Mouse (Mus musculus) thymus, postnatal 36 days (tissue): ENCODE measurements around the gene Ift81.

Experiments
- DNase-seq, 2 experiments: peaks; one replicate each; pipeline ENCODE4 v3.0.0; 2022; ENCODE audit warnings: mixed read lengths in 2 of 2

Ift81 gene

DNA sequence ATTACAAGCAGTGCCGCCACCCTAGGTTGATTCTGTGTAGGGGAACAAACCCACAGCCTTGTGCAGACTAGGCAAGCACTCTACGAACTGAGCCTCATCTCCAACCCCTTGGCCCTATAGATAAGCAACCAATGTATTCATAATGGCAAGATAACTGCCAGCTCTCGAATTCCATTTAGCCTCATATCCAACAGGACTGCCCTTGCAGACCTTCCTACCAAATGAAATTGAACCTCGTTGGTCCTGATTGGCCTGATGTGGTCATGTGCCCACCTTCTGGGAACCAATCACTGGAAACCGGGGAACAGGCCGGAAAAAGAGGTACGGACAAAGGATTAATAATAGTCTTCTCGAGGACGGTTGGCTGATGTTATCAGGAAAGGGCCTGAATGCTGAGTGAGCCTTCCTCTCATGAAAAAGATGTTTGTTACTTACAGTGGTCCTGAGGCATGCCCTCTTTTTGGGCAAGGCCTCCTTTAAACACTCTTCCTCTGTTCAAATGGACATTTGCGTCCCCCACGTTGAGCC lies 10.7 kb upstream of the Ift81 start:
- DNase-seq = no peak

DNA sequence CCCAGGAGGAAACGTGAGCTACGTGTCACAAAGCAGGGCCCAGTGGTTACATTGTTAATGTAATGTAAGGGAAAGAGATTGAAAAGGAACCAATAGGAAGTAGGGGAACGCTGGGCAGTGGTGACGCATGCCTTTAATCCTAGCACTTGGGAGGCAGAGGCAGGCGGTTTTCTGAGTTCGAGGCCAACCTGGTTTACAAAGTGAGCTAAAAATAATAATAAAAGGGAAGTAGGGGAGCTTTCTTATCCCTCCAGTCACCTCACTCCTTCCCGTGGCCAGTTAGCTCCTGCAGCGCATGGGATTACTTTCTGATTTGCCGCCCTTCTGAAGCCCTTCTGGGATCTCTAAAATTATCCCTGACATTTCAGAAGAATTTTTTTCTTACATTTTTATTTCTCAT lies 9.5 kb upstream of the Ift81 start:
- no peak for DNase-seq

DNA sequence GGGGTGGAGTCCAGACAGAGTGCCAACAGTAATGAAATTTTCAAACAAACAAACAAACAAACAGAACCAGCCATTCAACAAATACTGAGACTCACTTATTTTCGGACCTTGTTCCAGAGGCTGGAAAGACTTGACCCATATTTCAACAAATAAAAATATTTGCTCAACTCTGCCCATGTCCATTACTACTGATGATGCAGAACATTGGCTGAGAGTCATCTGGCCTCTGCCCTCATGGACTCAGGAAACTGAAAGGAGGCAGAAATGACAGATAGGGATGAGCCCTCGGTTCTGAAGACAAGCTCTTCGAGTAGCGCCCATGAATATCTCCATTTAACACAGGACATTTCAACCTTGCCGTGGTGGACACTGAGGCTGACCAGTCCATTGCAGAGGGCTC lies 8.2 kb upstream of the Ift81 start:
- no peak for DNase-seq

DNA sequence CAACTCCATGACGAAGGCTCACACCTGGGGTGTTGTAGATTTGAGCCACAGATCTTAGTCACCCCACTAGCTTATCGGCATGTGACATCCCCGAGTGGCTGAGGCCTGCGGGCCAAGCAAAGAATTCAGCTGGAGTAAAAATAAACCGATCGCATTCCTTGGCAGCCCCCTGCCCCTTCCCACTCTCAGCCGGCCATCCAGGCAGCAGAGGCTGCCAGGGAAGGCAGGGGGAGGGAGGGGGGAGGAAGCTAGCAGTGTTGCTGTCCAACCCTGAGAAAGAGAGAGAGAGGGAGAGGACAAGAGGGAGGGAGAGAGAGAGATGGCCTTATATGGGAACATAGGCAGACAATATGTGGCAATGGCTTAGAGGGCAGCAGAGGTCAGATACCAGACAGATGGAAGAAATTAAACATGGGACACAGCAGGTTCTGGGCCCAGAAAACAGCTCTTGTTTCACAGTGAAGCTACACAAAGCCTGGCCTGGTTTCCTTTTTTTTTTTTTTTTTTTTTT lies 7.1 kb upstream of the Ift81 start:
- no peak for DNase-seq

DNA sequence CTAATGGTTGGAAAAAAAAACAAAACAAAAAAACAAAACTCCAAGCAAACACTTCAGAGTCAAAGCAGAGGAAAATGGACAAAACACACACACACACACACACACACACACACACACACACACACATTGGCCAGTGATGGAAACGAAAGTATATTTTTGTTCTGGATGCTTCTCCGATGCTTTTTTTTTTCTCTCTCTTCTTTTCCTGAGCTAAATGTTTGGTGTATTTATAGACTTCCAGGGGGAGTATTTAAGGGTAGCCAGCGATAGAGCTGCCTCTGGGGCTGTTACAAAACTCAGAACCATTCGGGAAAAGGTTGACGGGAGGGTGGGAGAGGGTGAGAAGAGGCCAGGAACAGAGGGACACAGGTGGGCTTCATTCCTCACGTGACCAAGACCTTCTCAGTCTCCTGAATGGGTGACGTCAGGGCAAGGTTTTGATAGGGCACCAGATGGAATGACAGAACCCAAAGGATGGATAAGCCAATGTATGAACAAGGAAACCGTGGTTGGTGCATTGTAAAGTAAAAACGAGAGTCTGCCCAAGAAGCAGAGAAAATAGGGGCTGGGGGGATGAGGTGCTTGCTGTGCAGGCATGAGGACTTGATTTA lies 5.5 kb upstream of the Ift81 start:
- no peak for DNase-seq

DNA sequence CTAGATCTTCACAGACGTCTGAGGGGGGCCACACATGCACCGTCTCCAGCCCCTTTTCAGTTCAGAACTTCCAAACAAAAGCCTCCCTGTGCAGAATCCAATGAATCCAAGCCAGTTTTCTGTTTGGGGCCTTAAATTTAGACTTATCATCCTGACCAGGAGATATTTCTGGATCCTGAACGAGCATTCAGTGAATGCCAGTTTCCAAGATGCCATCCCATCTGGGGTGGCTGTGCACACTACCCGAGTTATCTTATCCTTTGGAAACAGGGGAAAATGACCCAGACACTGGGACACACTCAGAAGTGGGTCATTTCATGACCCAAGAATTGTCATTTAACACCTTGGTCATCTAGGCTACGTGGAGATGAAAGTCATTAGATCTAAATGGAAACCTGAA lies 3.4 kb upstream of the Ift81 start:
- DNase-seq = no peak

DNA sequence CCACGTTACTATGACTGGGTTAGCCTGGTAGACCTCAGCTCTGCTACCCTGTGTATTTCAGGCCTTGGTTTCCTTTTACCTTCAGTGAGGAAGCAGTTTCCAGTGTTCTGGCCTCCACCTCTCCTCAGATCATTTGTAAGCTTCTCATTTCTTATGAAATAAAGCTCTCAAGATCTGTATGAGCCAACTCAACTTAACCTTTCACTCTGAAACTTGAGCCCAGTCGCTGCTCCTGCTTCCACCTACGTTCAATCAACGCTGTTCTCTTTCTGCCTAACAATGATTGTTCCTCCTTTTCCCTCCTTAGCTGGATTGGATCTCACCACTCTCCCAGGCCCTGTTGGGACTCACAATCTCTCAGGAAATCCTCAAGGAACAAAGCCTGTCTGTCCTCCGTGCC lies 2.7 kb downstream of the Ift81 start:
- DNase-seq = no peak

DNA sequence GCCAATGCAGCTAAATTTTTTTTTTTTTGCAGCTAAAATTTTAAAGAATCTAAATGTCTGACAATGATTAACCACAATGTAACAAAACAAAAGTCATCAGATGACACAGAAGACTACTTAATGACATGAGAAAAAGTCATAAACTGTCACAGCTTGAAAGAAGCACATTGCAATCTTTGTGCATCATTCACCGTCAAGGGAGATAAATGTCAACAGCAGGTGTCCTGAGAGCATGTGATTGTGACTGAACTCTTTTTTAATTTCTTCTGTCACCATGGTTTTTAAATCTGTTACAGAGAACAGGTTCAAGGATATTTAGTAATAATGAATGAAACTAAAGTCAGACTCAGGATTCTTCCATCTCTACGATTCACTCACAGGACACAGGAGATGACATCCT lies 9.4 kb downstream of the Ift81 start:
- no peak for DNase-seq

DNA sequence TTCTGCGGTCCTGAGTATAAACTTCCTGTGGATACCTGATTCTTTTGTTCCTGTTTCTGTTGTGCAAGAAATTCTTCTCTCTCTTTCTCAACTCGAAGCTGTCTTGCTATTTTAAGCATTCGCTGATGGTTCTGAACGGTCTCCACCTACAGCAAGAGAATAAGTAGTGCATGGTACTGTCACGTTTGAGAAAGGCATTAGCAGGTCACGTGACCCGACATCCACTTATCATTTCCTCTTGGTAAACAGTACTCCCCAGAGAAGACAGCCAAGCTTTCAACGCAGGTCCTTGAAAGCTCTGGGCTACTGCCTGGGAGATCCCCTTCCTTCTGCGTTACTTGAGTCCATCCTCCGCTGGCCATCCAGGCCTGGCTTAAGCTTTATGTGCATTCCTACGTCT lies 12.1 kb downstream of the Ift81 start:
- DNase-seq = peak; percentile 44 to 57

DNA sequence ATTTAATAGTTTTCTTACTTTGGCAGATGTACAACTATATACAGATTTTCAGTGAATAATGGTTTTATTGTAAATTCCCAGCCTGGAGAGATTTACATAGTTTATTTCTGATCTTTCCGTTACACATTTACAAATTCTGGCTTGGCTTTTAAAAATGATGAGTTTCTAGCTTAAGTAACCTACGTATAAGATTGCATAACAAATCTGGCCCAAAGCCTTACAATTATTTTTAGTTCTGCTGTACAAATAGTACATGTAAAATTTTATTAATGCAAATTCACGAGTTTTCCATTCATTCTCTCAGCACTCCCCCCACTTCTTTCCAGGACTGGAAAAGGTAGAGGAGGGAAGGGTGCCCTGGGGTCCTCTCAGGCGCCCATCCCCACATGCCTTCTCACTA lies 18.8 kb downstream of the Ift81 start:
- DNase-seq = no peak

DNA sequence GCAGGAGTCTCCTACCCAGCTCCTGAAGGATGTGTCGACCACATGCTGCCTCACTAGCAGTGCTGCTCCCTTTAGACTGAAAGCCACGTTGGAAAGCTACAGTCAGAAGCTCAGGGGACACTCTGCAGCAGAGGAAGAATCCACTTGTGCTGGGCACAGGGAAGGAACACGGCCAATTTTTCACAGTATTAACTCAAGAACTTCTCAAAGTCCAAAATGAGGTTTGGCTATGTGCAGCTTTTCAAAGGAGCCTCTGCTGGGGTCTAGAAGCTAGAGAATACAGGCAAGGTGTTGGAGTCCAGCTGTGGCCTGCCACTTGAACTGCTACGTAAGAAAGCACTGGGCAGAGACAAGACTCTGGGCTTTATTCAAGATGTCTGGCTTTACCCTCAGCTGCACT lies 24.4 kb downstream of the Ift81 start:
- DNase-seq = no peak

DNA sequence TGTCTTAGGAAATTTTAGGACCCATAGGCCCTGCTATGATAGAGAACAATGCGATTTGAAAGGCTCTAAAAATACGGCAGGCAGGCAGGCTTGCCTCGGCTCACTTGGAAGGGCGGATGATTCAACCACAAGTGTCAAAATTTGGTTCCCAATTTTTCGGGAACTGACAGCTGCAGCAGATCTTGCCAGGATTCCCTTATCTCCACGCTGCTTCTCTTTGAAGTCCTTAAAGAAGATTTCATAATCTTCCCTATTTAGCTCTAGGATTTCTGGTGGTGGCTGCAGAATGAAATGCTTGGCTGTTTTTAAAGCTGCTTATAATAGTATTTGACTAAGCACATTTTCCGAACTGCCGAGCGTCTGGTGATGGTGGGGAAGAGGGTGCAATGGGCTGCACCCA lies 28.8 kb downstream of the Ift81 start:
- no peak for DNase-seq

DNA sequence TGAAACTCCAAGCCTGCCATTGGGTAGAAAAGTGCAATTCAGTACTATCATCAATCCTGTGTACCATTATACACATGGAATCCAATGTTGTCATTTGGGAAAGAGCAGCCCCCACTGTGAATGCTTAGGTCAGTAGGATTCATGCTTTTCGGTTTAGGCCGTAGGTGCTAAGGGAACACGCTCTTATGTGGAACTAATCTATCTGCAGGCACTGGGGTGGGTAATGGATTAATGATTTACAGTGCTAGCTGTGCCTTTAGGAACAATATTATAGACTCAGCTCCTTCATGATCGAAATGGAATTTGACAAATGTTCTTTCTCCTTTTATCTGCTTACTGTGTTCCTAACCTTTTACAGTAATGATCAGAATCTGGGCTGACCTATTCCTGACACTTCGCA lies 30.2 kb downstream of the Ift81 start:
- DNase-seq = no peak

DNA sequence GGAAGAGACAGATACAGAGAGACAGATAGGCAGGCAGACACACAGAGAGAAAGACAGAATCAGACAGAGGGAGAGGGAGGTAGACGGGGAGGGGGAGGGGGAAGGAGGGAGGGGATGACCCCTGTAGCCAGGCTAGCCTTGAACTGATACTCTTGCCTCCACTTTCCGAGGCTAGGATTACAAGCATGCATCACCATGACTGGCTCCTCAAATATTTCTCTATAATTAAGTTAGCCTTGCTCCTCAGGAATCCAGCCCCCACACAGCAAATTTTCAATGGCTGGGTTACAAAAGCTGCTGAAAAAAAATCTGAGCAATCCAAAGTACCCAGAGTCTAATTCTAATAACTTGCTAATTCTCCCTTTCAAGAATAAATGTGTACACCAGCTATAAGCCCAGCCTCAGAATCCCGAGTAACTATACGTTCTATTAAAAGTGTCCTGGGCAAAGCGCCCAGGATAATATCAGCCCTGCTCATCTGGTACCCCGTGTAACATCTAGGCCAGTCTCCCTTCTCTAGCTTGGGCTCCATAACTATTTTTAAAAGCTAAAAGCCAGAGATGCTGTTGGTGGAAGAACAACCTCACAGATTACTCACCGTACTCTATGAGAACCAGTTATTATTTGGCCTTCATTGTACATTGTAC lies 37.5 kb downstream of the Ift81 start:
- no peak for DNase-seq

DNA sequence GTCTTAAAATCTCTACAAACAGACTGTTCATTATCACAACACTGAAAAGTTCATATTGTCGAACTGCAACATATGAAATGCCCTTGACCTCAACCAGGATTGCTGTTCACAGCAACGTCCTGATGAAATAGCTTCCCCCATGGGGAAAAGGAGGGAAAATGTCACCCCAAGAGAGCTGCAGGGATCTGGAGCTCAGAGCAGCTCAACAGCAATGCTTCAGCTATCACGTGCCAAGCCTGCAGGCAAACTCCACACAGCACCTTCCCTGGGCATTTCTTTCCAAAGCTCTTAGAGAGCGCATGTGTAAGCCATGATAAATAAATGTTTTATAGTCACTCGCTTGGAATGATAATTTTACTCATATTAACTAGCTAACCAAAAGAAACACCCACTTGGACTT lies 42.3 kb downstream of the Ift81 start:
- DNase-seq = no peak

DNA sequence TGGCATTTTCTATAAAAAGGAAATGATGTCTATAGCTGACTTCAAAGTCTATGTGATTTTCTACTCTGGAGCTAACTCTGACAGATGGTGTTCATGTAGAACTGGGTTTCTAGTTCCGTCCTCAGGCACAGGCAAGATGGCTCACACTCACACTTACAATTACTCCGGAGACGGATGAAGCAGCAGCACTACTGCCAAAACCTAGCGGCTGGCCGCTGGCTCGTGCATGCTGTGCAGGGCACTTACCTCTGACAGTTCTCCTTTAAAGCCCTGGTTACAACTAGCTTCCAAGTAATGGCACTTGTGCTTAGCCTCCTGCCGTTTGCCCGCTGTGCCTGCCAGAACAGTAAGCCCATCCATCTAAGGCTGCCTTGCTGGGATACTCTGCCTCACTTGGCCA lies 47.7 kb downstream of the Ift81 start:
- no peak for DNase-seq

DNA sequence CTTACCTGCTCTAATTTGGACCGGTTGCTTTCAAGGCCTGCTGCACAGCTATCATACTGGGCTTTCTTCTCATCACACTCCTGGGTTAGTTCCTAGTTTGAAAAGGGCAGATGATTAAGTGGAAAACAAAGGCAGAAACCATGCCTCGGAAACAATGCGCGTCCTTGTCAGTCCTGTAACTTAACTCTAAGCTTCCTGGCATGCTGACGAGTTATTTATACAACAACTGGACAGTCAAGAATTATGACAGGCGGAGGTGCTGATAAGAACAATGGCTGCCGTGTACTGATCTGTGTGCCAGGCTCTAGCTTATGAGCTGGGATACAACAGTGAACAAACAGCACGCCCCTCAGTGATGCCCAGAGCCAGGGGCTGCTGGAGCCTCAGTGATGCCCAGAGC lies 53.7 kb downstream of the Ift81 start:
- no peak for DNase-seq

DNA sequence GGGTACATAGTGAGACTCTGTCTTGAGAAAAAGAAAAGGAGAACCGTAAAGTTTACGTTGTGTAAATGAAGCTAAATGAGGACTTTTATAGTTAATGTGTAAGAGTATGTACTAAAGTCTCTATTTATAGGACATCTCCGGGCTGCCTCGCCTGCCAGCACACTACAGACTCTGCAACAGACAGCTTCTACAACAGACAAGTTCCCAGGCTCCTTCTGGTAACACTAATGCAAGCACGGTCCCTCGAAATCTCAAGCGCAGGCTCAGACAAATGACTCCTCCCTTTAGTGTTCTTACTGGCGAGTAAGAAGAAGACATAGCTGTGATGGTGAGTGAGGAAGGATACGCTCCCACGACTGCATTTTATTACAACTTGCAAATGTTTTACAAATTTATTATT lies 56.2 kb downstream of the Ift81 start:
- DNase-seq = no peak

DNA sequence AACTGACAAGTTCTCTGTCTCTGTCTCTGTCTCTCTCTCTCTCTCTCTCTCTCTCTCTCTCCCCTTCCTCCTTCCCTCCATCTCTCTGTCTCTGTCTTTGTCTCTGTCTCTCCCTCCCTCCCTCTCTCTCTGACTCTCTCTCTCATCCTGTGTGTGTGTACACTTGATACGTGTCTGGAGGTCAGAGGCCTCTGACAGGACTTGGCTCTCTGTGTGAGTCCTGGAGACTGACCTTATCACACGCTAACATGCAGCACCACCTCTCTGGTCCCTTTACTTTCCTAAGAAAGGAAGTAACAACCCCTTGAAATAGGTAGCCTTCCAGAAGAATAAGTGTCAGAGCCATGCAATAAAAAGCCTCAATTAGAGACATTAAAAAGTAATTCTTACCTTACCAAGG lies 59.2 kb downstream of the Ift81 start:
- no peak for DNase-seq

DNA sequence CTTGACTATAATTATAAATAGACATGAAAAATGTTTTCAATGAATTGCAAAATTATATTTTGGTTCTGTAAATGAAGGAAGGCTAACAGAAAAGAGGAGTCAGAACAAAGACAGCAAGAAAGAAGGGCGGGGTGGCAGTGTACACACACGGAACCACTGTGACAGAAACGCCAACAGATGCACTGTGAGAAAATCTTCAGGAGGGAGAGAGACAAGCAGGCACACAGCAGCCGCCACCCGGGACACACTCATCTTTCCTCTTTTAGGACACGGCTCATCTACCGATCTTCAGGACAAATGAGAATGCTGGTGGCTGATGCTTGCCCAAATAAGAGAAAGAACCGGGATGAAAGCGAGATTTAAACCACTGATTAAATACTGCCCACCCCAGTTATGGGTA lies 61.7 kb downstream of the Ift81 start:
- no peak for DNase-seq

DNA sequence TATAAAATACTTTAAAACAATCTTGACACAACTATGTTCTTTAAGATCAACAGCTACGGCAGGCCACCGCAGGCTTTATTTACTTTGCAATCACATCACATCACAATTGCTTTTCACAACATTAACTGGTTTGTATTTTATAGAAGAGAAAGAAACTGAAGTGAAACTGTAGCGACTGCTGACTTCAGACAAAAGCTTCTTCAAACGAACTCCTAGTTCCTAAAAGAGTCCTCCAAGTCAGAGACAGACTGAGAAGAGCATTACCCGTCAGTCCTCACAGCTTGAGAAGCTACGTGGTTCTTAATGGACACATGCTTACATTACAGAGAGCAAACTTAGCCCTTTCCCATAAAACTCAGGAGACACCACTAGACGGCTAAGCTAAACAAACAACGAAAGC lies 63.9 kb downstream of the Ift81 start:
- DNase-seq = no peak

DNA sequence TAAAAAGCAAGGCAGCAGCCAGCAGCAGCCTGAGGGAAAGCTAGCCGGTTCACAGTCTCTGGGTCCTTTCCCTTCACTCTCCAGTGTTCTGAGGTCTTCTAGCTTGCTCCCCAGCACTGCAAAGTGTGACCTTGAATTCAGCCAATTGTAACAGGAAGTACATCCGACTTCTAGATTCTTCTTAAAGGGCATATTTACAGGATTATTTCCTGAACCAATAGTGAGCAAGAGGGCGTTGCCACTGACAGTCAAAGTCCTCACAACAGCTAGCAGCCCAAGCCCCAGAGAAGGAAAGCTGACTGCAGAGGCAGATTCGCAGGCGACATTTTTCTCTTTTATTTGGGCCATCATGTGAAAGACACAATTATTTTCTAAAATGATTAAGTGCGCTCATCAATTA lies 65.6 kb downstream of the Ift81 start:
- peak; percentile 12 to 14 for DNase-seq

DNA sequence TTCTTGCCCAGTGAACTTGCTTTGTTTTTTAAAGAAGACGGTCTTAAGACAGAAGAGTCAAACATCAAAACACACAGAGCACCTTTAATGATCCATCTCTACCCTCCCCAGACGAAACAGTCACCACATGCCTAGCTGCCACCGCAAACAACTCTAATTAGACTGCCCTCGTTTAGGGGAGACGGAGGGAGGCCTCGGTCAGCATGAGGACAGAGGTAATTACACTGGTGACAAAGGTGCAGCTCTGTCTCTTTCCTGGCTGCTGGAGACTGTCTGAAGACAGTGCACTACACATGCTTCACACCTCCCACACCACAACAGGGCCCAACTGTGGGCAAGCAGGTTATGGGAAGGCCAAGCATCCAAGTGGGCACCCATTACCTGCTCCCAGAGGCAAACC lies 66.5 kb downstream of the Ift81 start:
- no peak for DNase-seq

DNA sequence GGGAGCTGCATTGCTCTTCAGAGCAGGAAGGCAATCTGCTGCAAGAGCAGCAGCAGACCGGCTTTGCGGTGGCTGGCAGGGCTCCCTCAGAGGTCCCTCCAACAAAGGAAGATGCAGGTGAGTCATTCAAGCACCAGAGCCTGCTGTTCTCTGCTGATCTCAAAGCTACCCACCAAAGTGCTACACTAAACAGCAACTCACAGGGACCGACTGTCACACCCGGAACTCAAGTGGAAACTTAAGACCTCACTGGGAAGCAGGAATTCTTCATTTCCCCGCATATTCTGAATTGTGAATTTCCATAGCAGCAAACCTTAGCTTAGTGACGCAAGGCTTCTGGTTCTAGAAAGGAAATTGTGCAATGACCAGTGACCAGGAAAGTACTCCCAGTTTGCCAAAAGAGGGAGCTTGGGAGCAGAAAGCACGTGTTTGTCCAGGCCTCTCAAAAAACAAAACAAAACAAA lies 67.0 kb downstream of the Ift81 start:
- peak; percentile 10 to 31 for DNase-seq

DNA sequence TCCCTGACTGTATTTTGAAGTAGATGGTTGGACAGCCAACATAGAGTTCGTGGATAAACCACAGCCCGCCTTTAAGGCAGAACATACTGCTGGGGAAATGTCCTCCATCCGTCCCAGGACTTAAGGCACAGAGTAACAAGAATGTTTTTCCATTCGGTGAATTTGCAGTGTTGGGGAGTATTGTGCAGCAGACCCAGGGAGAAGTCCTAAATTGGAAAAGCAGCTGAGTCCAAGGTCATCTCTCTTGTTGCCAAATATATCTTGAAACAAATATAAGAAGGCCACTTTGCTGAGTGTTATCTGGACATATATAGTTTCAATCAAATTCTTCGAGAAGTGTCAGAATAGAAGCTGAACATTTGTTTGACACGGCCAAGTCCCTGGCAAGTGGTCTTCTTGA lies 70.9 kb downstream of the Ift81 start:
- no peak for DNase-seq
